Mouse (Mus musculus) spleen, adult 2 months (tissue): ENCODE measurements around the gene BC005537. TPM values are rescaled to one million over a fixed set of nuclear protein-coding genes. Genes with fewer than 3 reads are reported as not detected.
"Not testable (repeated sequence)": the region's sequence is repeated elsewhere in the genome, so short reads cannot be mapped to it uniquely, and the experiment has no call there.

Source experiments
- DNase-seq, 2 experiments: peaks; one replicate each; pipeline versions ENCODE4 v3.0.0 to v3.0.0-alpha.2; 2012 to 2021; ENCODE audit warnings: low spot score in 2 of 2, low read depth in 1 of 2
- H3K27ac ChIP-seq: fragments of 200-500 bp; 2 replicates; pipeline ENCODE4 v1.5.1; 2012; ENCODE audit warnings: low read length, inconsistent platforms; ENCODE audit not compliant: insufficient read depth
- H3K27me3 ChIP-seq: fragments of 200-500 bp; 2 replicates; pipeline ENCODE4 v1.6.1; 2012; ENCODE audit warnings: mild to moderate bottlenecking, moderate library complexity, low read length, inconsistent platforms; ENCODE audit not compliant: control insufficient read depth, insufficient read depth
- H3K36me3 ChIP-seq: fragments of 200-500 bp; 2 replicates; pipeline ENCODE4 v1.6.1; 2012; ENCODE audit warnings: mild to moderate bottlenecking, low read length, inconsistent platforms; ENCODE audit not compliant: control insufficient read depth, insufficient read depth
- H3K4me1 ChIP-seq: fragments of 200-500 bp; 2 replicates; pipeline ENCODE4 v1.6.1; 2011; ENCODE audit warnings: inconsistent platforms; ENCODE audit not compliant: control insufficient read depth, insufficient read depth, insufficient read length
- H3K4me3 ChIP-seq: fragments of 200-500 bp; 2 replicates; pipeline ENCODE4 v1.5.1; 2011; ENCODE audit warnings: mild to moderate bottlenecking, inconsistent platforms; ENCODE audit not compliant: insufficient read depth, insufficient read length; ENCODE audit errors: extremely low read depth
- CTCF ChIP-seq: fragments of 200-500 bp; IDR thresholded peaks from 2 replicates; pipeline ENCODE4 v1.5.1; 2011; ENCODE audit warnings: mild to moderate bottlenecking, inconsistent platforms; ENCODE audit not compliant: insufficient read depth, insufficient read length, insufficient replicate concordance; ENCODE audit errors: extremely low read depth
- POLR2A ChIP-seq: fragments of 200-500 bp; IDR thresholded peaks from 2 replicates; pipeline ENCODE4 v1.6.1; 2011; ENCODE audit warnings: low read depth, low read length, inconsistent platforms
- WGBS: fragments of 180-500 bp; shearing (Covaris S2); methylation state at CpG from one replicate; pipeline ENCODE4 v1.1.7; 2018; 5-methylcytosine and 5-hydroxymethylcytosine counted together
- polyA plus RNA-seq: library from polyadenylated mRNA; depleted of rRNA; stranded (reverse); fragments of >200 nt; gene quantifications from 2 replicates; pipeline ENCODE4 v1.2.3, GENCODE M21; 2012

Gene BC005537
- polyA plus RNA-seq, 1 experiment, result 21.0 TPM

DNA sequence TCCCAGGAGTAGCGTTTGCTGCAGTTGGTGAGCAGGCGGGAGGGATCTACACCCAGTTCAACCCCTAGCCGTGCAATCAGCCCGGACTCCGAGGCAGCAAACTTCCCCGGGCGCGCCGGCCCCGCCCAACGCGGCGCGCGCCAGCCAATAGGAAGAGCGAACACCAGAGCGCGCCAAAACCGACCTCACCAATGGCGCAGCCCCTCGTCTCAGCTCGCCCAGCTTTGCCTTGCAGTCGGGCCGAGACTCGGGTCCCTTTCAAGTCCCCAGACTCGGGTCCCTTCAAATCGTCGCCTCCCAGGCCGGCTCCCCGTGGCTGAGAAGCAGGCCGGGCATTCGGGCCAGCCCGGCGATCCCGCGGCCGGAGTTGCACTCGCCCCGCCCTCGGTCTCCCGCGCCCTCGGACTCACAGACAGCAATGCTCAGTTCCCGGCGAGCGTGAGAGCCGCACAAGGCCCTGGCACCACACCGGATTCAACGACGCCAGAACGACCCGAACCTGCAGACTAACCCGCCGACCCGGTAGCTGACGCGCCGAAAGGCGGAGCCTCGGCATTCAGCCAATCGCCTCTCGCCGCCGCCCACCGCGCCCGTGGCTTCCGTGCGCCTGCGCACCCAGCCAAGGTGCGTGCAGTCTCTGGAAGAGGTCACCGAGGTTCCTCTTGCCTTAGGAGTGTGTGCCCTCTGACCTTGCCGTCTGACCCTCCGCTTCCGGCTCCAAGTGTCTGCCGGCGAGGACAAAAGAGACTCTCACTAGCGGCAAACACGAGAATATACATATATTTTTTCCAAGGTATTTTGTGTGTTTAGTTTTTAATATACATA is 39.8 kb upstream of the BC005537 start, which contains the start of gene Gmnn:
Gene Gmnn (minus strand): TSS at position 521 of the 825 bp plus-strand sequence.
- H3K27ac ChIP-seq, result peak within 1 kb of the TSS; percentile 65
- H3K36me3 ChIP-seq, result 0 out of 2 replicates have a peak, but pooled peaks cover 1% of the 10 kb centered on the region
- WGBS, result under 1% methylated on average over 78 of the region's 79 CpGs
- peak; percentile 68 to 91 for DNase-seq
- peaks cover 2% of the 10 kb centered on the region; the same call in 1 of the 2 replicates for H3K4me1 ChIP-seq
- TF ChIP-seq POLR2A, result peak; percentile 26; the same call in 1 of the 2 replicates
- TF ChIP-seq CTCF, result no peak
- H3K4me3 ChIP-seq, result peak within 1 kb of the TSS; percentile 95
- no peaks in the 10 kb centered on the region for H3K27me3 ChIP-seq

DNA sequence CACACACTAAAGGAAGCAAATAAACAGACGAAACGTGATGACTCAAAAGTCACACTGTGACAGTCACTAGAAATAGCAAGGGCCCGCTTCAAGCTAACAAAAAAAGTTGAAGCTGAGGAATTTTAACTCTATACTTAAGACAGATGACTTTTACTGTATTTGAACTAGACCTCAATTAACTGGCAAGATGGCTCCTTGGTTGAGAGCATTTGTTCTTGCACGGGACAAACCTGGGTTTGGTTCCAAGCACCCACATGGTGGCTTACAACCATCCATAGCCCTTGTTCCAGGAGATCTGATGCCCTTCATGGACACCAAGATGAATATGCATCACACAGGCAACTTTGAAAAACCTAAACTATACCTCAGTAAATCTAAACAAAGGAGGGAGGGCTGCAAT is 39.2 kb upstream of the BC005537 start:
- H3K4me3 ChIP-seq, result peak overlapping the region; percentile 95; the same call in 1 of the 2 replicates
- no peak for DNase-seq
- WGBS, result 10% methylated on average over 4 of the region's 4 CpGs
- no peaks in the 10 kb centered on the region for H3K36me3 ChIP-seq
- H3K27ac ChIP-seq, result no peak overlapping the region
- peaks cover 2% of the 10 kb centered on the region; the same call in 1 of the 2 replicates for H3K4me1 ChIP-seq
- TF ChIP-seq POLR2A (no peak), CTCF (no peak)
- no peaks in the 10 kb centered on the region for H3K27me3 ChIP-seq

DNA sequence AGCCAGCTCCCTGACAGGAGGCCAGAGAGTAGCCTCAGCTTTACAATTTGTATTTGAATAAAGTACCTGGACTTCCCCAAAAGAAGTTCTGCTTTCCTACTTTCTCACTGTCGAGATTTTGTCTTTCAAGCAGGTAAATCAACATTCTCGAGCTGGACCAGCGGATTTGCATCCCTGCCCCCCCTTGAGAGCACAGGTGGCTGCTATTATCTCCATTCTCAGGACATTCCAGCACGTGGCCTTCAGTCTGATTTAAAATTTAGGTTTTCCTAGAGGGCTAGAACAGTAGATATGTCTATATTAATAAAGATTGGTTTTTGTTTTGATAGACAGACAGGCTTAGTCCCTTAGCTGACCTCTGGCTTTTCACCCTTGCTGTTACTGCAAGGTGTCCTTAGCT is 33.6 kb upstream of the BC005537 start:
- peak in 1 of 2 experiments; percentile 24 for DNase-seq
- H3K36me3 ChIP-seq, H3K4me3 ChIP-seq, H3K27ac ChIP-seq, H3K4me1 ChIP-seq, H3K27me3 ChIP-seq: not testable (repeated sequence)
- 41% methylated on average over 4 of the region's 4 CpGs for WGBS

GRCm38 (mm10) chr13:24771482-24771881 is 30.0 kb upstream of the BC005537 start:
- WGBS, result 95% methylated on average over 10 of the region's 10 CpGs
- H3K4me3 ChIP-seq, H3K36me3 ChIP-seq, H3K27me3 ChIP-seq, H3K4me1 ChIP-seq, H3K27ac ChIP-seq, DNase-seq: not testable (repeated sequence)

- TF ChIP-seq POLR2A, result no peak
- peak; percentile 67; the same call in 1 of the 2 replicates for TF ChIP-seq CTCF
- 42% methylated on average over 7 of the region's 7 CpGs for WGBS
- H3K27ac ChIP-seq, result no peak overlapping the region
- H3K4me3 ChIP-seq, result no peak overlapping the region
- DNase-seq, result peak; percentile 43 to 62
- no peaks in the 10 kb centered on the region for H3K27me3 ChIP-seq
- H3K4me1 ChIP-seq, result no peaks in the 10 kb centered on the region
- no peaks in the 10 kb centered on the region for H3K36me3 ChIP-seq
Observed at GRCm38 (mm10) chr13:24776146-24776844, 25.2 kb upstream of the BC005537 start.

DNA sequence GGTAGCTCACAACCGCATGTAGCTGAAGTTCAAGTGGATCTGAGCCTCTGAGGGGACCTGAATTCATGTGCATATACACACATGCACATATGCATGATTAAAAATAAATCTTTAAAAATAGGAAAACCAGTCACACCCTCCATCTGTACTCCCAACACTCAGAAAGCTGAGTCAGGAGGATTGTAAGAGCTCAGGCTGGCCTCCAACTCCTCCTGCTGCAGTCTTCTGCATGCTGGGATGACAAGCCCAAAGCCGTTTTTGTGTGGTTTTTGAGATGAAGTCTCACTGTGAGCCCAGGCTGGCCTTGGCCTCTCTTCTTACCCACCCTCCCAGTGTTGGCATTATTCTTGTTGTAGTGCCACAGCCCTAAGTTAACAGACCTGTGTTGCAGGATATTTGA is 23.4 kb upstream of the BC005537 start:
- no peaks in the 10 kb centered on the region for H3K36me3 ChIP-seq
- no peak overlapping the region for H3K4me3 ChIP-seq
- no peaks in the 10 kb centered on the region for H3K27me3 ChIP-seq
- DNase-seq, result no peak
- TF ChIP-seq CTCF, result no peak
- TF ChIP-seq POLR2A, result no peak
- H3K27ac ChIP-seq, result no peak overlapping the region
- WGBS, result 82% methylated on average over 2 of the region's 2 CpGs
- H3K4me1 ChIP-seq, result no peaks in the 10 kb centered on the region
